Mouse (Mus musculus) hindbrain, embryonic 15.5 days (tissue): ENCODE results near the gene Sptbn4. TPM values are rescaled to one million over a fixed set of nuclear protein-coding genes. Genes with fewer than 3 reads are reported as not detected.
"Not testable (repeated sequence)": the region's sequence is repeated elsewhere in the genome, so short reads cannot be mapped to it uniquely, and the experiment has no call there.

Source experiments
- ATAC-seq: fragments of 200-750 bp; cut with Nextera tagmentation; 2 replicates; pipeline ENCODE4 v1.8.0; 2017; ENCODE audit warnings: low read depth, moderate number of reproducible peaks, moderate TSS enrichment; ENCODE audit not compliant: low FRiP score
- H3K27ac ChIP-seq: fragments of 300-500 bp; sonication (generic); replicated peaks from 2 replicates; pipeline ENCODE4 v1.5.1; 2015; ENCODE audit warnings: mild to moderate bottlenecking, inconsistent platforms
- H3K27me3 ChIP-seq: fragments of 300-500 bp; sonication (generic); 2 replicates; pipeline ENCODE4 v1.6.1; 2015; ENCODE audit warnings: control low read depth, inconsistent platforms
- H3K36me3 ChIP-seq: fragments of 300-500 bp; sonication (generic); 2 replicates; pipeline ENCODE4 v1.6.1; 2015; ENCODE audit warnings: control low read depth, inconsistent platforms
- H3K4me1 ChIP-seq: fragments of 300-500 bp; sonication (generic); replicated peaks from 2 replicates; pipeline ENCODE4 v1.6.1; 2015; ENCODE audit warnings: control low read depth, inconsistent platforms
- H3K4me2 ChIP-seq: fragments of 300-500 bp; sonication (generic); 2 replicates; pipeline ENCODE4 v1.6.1; 2015; ENCODE audit warnings: moderate library complexity, mild to moderate bottlenecking, inconsistent platforms
- H3K4me3 ChIP-seq: fragments of 300-500 bp; sonication (generic); 2 replicates; pipeline ENCODE4 v1.5.1; 2015; ENCODE audit warnings: mild to moderate bottlenecking, inconsistent platforms
- H3K9ac ChIP-seq: fragments of 300-500 bp; sonication (generic); 2 replicates; pipeline ENCODE4 v1.6.1; 2015; ENCODE audit warnings: inconsistent platforms
- H3K9me3 ChIP-seq: fragments of 300-500 bp; sonication (generic); 2 replicates; pipeline ENCODE4 v1.6.1; 2016; ENCODE audit warnings: control low read depth, inconsistent platforms
- WGBS: fragments of 180-500 bp; shearing (Covaris S2); methylation state at CpG from one replicate; pipeline ENCODE4 v1.1.7; 2015; 5-methylcytosine and 5-hydroxymethylcytosine counted together
- polyA plus RNA-seq: library from polyadenylated mRNA; unstranded; fragments of >200 nt; fragmentation: Nextera tagmentation; extraction: Ambion mirVana; gene quantifications from 2 replicates; pipeline ENCODE4 v1.2.1, GENCODE M21; 2015

Gene Sptbn4
- polyA plus RNA-seq = 3.2 and 3.7 TPM in 2 replicates

GRCm38 (mm10) chr7:27447419-27448286 lies at the start of gene Sptbn4, which contains the start of gene Blvrb:
Sptbn4 (minus strand) TSS chr7:27447686.
Blvrb (plus strand) TSS chr7:27447978.
- H3K36me3 ChIP-seq = no peaks in the 10 kb centered on the region
- peak within 1 kb of the TSS; percentile 86 for H3K27ac ChIP-seq
- H3K4me2 ChIP-seq = peak within 1 kb of the TSS; percentile 96
- peak within 1 kb of the TSS; percentile 72 for H3K4me3 ChIP-seq
- WGBS = 1% methylated on average over 54 of the region's 54 CpGs
- peak; percentile 94 for ATAC-seq
- no peaks in the 10 kb centered on the region for H3K9me3 ChIP-seq
- 0 out of 2 replicates have a peak, but pooled peaks cover 5% of the 10 kb centered on the region for H3K27me3 ChIP-seq
- H3K9ac ChIP-seq = peak within 1 kb of the TSS; percentile 88
- peaks cover 28% of the 10 kb centered on the region for H3K4me1 ChIP-seq

- H3K4me1 ChIP-seq, H3K36me3 ChIP-seq, H3K27ac ChIP-seq, H3K27me3 ChIP-seq, H3K9me3 ChIP-seq, H3K4me2 ChIP-seq, ATAC-seq, H3K9ac ChIP-seq, H3K4me3 ChIP-seq: not testable (repeated sequence)
- WGBS = 94% methylated on average over 9 of the region's 9 CpGs
Observed at GRCm38 (mm10) chr7:27494659-27495367, 47.3 kb upstream of the Sptbn4 start.

- WGBS = 81% methylated on average over 5 of the region's 5 CpGs
- ATAC-seq = no peak
Observed at GRCm38 (mm10) chr7:27493450-27493849, 46.0 kb upstream of the Sptbn4 start.

GRCm38 (mm10) chr7:27493022-27493421 lies 45.5 kb upstream of the Sptbn4 start:
- 72% methylated on average over 3 of the region's 3 CpGs for WGBS
- no peak overlapping the region for H3K4me2 ChIP-seq

More at GRCm38 (mm10) chr7:27493450-27493849, 46.0 kb upstream of the Sptbn4 start:
- Histone ChIP-seq H3K4me2 (no peak overlapping the region), H3K27me3 (no peaks in the 10 kb centered on the region), H3K4me1 (peaks cover 7% of the 10 kb centered on the region; the same call in 1 of the 2 replicates), H3K36me3 (no peaks in the 10 kb centered on the region), H3K9me3 (no peaks in the 10 kb centered on the region), H3K27ac (no peak overlapping the region), H3K4me3 (no peak overlapping the region), H3K9ac (no peak overlapping the region)

GRCm38 (mm10) chr7:27491856-27492255 lies 44.4 kb upstream of the Sptbn4 start:
- peaks cover 18% of the 10 kb centered on the region for H3K4me1 ChIP-seq
- H3K27me3 ChIP-seq = no peaks in the 10 kb centered on the region
- H3K36me3 ChIP-seq = no peaks in the 10 kb centered on the region
- ATAC-seq = no peak
- no peak overlapping the region for H3K9ac ChIP-seq
- WGBS = 76% methylated on average over 7 of the region's 7 CpGs
- H3K4me2 ChIP-seq = no peak overlapping the region
- H3K4me3 ChIP-seq = no peak overlapping the region
- no peak overlapping the region for H3K27ac ChIP-seq
- no peaks in the 10 kb centered on the region for H3K9me3 ChIP-seq

More at GRCm38 (mm10) chr7:27493022-27493421, 45.5 kb upstream of the Sptbn4 start:
- H3K27me3 ChIP-seq = no peaks in the 10 kb centered on the region
- no peak overlapping the region for H3K4me3 ChIP-seq
- no peaks in the 10 kb centered on the region for H3K9me3 ChIP-seq
- no peak for ATAC-seq
- no peak overlapping the region for H3K9ac ChIP-seq
- peaks cover 10% of the 10 kb centered on the region for H3K4me1 ChIP-seq
- H3K27ac ChIP-seq = no peak overlapping the region
- H3K36me3 ChIP-seq = no peaks in the 10 kb centered on the region

GRCm38 (mm10) chr7:27490543-27491329 lies 43.2 kb upstream of the Sptbn4 start:
- H3K4me2 ChIP-seq = peak overlapping the region; percentile 52
- WGBS = 2% methylated on average over 32 of the region's 33 CpGs
- no peaks in the 10 kb centered on the region for H3K36me3 ChIP-seq
- no peaks in the 10 kb centered on the region for H3K27me3 ChIP-seq
- 0 out of 2 replicates have a peak, but pooled peaks have one; percentile 12 for ATAC-seq
- H3K9me3 ChIP-seq = no peaks in the 10 kb centered on the region
- peak overlapping the region; percentile 31 for H3K4me3 ChIP-seq
- peak overlapping the region; percentile 62 for H3K27ac ChIP-seq
- H3K9ac ChIP-seq = no peak overlapping the region; the same call in 1 of the 2 replicates
- H3K4me1 ChIP-seq = peaks cover 23% of the 10 kb centered on the region

GRCm38 (mm10) chr7:27490227-27490542 lies 42.7 kb upstream of the Sptbn4 start:
- peak overlapping the region; percentile 52 for H3K4me2 ChIP-seq
- no peak overlapping the region; the same call in 1 of the 2 replicates for H3K9ac ChIP-seq
- no peaks in the 10 kb centered on the region for H3K36me3 ChIP-seq
- peak overlapping the region; percentile 31 for H3K4me3 ChIP-seq
- WGBS = 40% methylated on average over 4 of the region's 4 CpGs
- H3K4me1 ChIP-seq = peaks cover 23% of the 10 kb centered on the region
- ATAC-seq = no peak
- peak overlapping the region; percentile 62 for H3K27ac ChIP-seq
- no peaks in the 10 kb centered on the region for H3K27me3 ChIP-seq
- no peaks in the 10 kb centered on the region for H3K9me3 ChIP-seq

- Histone ChIP-seq H3K9ac (no peak overlapping the region), H3K4me2 (no peak overlapping the region), H3K36me3 (no peaks in the 10 kb centered on the region), H3K27me3 (no peaks in the 10 kb centered on the region), H3K27ac (no peak overlapping the region), H3K4me3 (no peak overlapping the region), H3K4me1 (peaks cover 23% of the 10 kb centered on the region), H3K9me3 (no peaks in the 10 kb centered on the region)
- WGBS = 93% methylated on average over 24 of the region's 25 CpGs
- ATAC-seq = no peak
Observed at GRCm38 (mm10) chr7:27489270-27489869, 41.9 kb upstream of the Sptbn4 start.

GRCm38 (mm10) chr7:27487740-27488268 lies 40.3 kb upstream of the Sptbn4 start:
- no peaks in the 10 kb centered on the region for H3K36me3 ChIP-seq
- H3K27ac ChIP-seq = peak overlapping the region; percentile 88
- no peak for ATAC-seq
- 3% methylated on average over 13 of the region's 13 CpGs for WGBS
- peak overlapping the region; percentile 70 for H3K4me2 ChIP-seq
- H3K4me3 ChIP-seq = peak overlapping the region; percentile 70
- H3K9ac ChIP-seq = peak overlapping the region; percentile 70; the same call in 1 of the 2 replicates
- no peaks in the 10 kb centered on the region for H3K27me3 ChIP-seq
- no peaks in the 10 kb centered on the region for H3K9me3 ChIP-seq
- H3K4me1 ChIP-seq = peaks cover 23% of the 10 kb centered on the region

GRCm38 (mm10) chr7:27486770-27487697 lies 39.5 kb upstream of the Sptbn4 start, which contains the start of gene Sertad1:
Sertad1 (plus strand) TSS chr7:27486910.
- peak within 1 kb of the TSS; percentile 70 for H3K4me3 ChIP-seq
- peak; percentile 98 for ATAC-seq

More at GRCm38 (mm10) chr7:27486770-27487697, 39.5 kb upstream of the Sptbn4 start, which contains the start of gene Sertad1:
- Histone ChIP-seq H3K36me3 (no peaks in the 10 kb centered on the region), H3K4me1 (peaks cover 23% of the 10 kb centered on the region), H3K27ac (peak within 1 kb of the TSS; percentile 88), H3K4me2 (peak within 1 kb of the TSS; percentile 70), H3K27me3 (no peaks in the 10 kb centered on the region), H3K9me3 (no peaks in the 10 kb centered on the region), H3K9ac (peak within 1 kb of the TSS; percentile 70)
- WGBS = under 1% methylated on average over 80 of the region's 80 CpGs
